Mouse (Mus musculus) monocyte, adult 5-6 weeks (primary cell): ENCODE measurements around the gene Plekho2. TPM values are rescaled to one million over a fixed set of nuclear protein-coding genes. Genes with fewer than 3 reads are reported as not detected.
A peak's percentile ranks its signal among the peaks of the same experiment; 100 is the strongest.

Source experiments
- ATAC-seq: fragments of 153-309, 156-312 bp; replicated peaks from 2 replicates; pipeline ENCODE4 v1.8.0; 2017; ENCODE audit warnings: mild to moderate bottlenecking; ENCODE audit not compliant: low TSS enrichment, insufficient number of reproducible peaks, severe bottlenecking, poor library complexity, low FRiP score
- total RNA-seq: library from RNA; stranded (forward); fragments of 200-1000, 200-491, 200-594 nt; gene quantifications from 3 replicates; pipeline ENCODE4 v1.2.3, GENCODE M21; 2017

Gene Plekho2
- total RNA-seq = 103 to 136 TPM (median 112 TPM) in 3 replicates

DNA sequence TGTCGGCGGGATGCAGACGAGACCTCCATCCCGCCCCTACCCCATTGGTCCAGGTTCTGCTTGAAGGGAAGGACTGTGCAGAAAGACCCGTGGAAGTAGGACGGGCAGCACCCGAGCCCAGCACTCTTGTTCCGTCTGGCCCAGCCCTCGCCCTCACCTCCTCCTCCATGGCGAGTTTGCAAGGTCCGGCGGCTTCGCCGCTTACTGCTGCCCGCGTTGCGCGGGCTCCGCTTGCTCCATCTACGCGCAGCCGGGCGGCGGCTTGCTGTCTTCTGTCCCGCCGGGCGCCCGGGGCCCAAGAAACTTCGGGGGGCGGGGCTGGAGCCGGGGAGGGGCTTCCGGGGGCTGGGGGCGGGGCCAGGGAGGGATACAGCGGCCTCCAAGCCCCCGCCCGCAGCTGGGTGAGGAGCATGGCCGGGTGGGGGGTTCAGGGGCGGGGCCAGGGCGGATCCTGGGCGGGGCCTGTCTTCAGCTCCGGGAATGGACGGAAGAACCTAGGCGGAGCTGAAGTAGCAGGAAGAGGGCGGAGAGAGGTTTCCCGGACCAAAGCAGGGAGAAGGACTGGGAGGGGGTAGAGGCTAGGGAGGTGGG is at the start of gene Plekho2:
TSS of gene Plekho2 (minus strand) at position 260 of the 591 bp plus-strand sequence.
- ATAC-seq = peak; percentile 55

DNA sequence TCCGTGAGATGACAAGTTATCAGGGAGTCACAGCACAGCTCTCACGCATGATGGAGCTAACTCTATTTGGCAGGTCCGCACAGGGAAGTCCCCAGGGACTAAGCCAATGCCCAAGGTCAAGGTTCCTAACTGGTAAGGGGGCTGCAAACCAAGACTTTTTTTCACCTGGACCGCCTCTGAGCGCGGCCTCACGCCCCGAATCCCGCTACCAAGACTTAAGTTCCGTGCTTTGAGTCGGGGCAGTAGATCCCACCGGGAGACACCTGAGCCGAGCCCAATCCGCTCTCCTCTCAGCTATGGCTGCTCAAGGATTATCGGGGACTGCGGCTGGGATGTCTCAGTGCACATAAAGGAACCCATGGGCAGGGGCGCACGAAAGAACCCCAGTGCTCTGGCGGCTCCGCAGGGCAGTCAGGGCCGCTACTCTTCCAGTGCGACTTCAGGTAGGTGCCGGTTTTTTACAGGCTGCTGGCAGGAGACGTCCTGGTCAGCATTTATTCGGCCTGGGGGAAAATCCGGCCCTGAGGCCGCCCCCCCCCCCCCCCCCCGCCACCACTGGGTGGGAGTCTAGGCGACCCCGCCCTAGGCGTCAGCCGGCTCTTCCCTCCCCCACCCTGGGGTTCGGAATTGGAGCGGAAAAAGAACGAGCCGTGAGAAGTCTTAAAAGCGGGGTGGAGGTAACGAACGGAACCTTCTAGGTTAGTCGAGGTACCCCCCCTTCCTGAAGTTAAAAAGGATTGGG is 49.4 kb upstream of the Plekho2 start, which contains the start of gene Rbpms2:
TSS of gene Rbpms2 (plus strand) at position 624 of the 742 bp plus-strand sequence.
- 0 out of 2 replicates have a peak, but pooled peaks have one; percentile 17 for ATAC-seq

DNA sequence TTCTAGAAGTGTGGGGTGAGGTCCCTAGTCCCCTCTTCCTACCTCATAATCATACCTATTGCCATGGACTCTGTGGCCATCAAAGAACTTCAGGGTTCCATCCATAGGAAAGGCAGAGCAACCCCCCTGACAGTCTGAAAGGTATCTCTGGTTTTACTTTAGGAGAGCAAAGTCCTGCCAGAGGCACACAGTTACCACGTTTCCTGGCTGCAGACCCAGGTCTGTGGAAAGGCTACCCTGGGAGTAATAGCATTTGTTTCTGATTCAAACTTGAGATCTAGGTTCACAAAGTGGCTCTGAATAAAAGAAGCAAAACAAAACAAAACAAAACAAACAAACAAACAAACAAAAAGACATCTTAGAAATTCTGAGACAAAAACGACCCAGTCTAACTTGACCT is 44.4 kb upstream of the Plekho2 start:
- no peak for ATAC-seq

DNA sequence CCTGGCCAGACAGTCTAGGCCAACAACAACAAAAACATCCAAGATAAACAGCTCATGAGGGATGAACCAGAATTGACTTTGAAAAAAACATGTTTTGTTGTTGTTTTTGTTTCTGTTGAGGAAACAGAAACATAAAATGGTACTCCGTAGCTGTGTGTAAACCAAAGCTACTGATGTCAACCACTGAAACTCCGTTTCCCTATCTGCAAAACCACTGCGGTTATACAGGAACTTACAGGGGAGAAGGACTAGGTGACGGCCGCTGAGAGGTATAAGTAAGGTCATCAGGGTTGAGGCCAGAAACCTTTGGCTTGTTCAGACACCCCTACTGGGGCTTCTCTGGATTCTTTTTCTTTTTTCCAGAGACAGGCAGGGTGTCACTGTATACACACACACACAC is 43.0 kb upstream of the Plekho2 start:
- no peak for ATAC-seq

DNA sequence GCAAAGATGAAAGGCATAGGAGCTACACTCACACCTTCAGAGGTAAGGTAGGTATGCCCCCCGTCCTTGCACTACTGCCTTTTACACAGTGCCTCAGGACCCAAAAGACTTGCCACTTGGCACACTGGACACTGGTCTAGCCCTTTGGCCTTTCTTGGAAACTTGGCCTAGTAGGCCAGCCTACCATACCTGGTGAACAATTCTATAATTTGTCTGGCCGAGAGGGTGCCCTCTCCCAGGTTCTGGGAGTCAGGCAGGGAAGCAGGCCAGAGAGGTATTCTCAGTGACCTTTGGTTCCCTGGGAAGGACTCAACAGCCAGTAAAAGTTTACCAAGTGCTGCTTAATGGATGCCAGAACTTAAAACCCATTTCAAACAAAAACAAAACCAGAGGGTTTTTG is 41.8 kb upstream of the Plekho2 start:
- no peak for ATAC-seq

DNA sequence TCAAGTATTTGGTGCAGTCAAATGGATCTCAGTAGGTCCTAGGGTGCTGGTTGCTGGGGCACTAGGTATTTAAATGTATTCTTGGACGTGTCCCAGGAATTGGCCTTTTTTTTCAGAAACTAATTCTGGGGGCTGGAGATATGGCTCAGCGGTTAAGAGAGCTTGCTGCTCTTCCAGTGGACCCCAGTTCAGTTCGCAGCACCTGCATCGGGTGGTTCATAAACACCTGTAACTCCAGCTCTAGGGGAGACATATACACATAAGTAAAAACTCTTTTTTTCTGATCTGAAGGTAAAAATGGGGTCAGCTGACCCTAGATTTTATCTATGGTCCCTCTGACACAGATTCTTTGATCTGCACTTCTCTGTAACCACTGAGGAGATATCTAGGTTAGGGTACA is 41.4 kb upstream of the Plekho2 start:
- no peak for ATAC-seq

DNA sequence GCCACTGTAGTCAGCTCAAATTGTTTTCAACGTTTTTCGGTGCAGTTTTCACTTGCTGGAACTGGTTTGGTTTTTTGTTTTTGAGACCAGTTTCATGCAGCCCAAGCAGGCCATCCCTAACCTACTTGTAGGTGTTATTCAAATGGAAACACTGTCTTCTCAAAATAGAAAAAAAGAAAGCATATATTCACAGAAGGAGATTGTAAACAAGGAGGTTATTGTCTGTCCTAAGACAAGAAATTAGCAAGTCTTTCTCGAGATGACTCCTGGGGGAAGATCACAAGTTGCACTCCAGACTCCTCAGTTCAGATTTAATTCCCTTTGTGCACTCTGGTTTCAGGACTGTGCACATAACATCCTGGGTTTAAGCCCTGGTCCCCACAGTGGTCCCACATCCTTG is 39.5 kb upstream of the Plekho2 start:
- no peak for ATAC-seq

DNA sequence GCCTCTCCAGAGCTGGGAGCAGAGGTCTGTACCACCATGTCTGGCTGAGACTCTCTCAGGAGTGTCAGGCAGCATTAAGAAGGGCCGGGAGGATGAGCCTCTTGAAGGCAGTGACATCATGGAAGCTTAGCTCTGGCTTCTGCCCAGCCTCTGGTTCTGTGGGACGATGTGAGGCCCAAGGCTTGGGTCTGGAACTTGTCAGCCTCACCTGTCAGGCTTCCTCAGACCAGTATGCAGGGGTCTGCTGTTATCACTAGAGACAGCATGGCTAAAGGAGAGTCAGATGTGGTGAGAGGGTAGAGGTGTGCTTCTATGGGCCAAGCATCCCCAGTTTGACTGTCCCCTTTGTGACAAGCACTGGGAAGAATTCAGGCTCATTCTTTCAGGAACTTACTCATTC is 33.3 kb upstream of the Plekho2 start:
- no peak for ATAC-seq

DNA sequence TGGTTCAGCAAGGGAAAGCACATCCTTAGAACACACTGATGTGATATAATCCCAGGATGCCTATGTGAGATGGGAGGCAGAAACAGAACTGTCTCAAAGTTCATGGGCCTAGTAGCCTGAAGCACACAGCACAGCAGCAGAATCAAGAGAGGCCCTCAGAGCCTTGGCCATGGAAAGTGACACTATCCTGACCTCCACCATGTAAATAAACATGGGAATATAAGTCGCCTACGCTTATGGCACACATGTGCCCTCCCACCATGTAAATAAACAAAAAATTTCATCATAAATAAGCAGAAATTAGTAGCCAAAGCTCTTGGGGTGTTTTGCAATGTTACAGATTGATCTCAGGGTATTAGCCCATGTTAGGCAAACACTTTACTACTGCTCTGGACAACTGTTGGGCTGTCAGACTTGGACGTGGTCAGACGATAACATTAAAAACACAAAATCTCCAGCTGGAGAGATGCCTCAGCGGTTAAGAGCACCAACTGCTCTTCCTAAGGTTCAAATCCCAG is 32.2 kb upstream of the Plekho2 start:
- ATAC-seq = no peak

DNA sequence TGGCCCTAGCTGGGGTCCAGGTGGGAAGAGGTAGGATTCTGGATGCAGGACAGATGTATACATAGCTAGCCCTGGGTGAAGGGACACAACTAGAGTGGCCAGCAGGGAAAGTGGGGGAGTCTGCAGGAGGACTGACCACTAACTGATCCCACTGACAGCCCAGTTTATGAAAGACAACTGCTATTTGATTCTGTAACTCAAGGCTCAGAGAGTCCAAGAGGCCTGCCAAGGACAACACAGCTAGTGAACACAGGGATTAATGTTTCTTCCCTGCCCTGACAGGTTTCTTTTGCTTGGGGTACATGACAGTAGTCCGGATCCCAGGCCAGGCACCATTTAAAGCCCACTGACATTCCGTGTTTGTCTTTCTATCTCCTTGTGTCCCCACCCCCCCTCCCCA is 27.3 kb upstream of the Plekho2 start:
- ATAC-seq = no peak

DNA sequence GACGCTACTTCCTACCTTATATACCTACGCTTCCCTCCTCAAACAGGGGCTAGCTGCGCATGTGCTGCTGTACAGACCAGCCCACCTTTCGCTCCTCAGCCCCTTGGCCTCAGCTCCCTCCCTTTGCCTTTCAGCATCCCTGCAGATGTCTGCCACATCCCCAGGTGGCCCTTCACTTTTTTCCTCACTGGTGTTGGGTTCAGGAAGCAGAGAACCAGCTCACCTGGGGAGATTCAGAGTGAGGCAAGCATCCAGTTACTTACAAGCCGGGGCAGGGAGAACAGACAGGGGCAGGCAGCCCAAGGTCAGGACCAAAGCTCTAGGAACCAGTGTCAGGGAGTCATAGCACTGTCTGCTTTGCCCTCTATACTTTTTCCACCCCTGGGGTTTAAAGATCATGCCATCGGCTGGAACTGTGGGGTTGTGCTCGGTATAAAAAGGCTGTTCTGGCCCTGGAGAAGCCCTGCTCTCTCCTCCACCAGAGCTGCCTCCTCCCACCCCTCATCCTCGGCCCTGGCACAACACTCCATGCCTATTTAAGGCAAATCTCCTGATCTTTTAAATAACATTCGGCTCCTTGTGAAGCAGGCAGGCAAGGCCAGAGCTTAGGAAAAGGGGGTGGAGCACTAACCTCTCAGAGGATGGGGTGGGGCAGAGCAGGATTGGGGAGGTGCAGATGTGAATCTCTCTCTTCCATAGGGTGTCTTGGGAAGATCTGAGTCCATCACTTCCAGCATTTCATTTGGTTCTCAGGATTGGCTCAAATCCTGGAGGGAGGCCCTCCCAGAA is 26.7 kb upstream of the Plekho2 start:
- ATAC-seq = no peak

DNA sequence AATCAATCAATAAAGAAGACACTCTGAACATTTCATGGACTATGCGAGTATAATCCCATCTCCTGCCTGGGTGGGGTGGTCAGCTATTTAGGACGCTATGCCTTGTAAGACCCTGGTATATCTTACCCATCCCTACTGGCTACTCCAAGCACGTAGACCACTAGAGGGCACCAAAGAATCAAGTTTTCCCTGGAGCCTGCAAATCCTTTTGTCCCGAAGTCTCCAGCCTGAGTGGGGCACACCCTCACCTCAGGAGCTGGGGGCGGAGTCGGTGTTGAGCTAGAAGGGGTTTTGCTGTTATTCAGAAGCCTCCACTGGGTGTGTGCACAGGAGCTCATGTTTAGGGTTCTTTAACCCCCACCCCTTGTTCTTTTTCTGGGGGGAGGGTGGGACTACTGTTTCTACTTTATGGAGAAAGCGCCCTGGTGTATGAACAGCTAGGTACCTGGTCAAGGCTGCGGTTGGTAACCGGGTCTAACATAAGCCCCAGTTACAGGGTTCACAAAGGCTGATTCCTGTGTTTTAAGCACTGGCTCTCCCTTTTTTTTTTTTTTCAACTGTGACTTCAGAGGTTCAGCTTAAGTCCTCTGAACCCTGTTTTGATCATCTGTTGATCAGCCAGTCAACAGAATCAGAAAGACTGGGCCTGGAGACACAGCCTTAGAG is 25.8 kb upstream of the Plekho2 start:
- ATAC-seq = peak; percentile 43; the same call in 1 of the 2 replicates

DNA sequence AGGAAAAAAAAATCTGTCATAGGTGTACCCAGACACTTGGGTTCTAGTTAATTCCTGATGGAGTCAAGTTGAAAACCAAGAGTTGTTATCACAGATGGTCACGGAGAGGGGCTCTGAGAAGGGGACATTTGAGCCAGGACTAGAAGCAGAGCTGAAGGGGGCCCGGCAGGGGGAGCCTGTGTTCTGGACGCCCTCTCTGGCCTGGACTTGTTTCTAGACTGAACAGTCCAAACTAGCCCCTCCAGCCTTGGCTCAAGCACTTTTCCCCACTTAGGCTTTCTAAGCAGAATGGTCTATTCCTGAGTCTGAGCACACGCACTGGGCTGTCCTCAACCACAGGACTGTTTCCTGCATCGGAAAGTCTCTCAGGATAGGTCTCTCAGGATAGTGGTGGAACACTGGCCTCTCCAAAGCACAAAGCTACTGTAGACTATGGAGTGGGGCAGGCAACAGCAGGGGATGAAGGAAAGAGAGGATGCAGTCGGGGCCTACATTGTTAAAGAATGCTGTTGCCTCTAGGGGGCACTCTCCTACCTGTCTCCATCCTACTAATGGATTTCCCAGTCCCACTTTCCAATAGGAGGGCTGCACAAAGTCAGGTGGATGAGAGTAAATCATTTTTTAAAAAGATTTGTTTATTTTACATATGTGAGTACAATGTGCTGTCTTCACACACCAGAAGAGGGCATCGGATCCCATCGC is 23.7 kb upstream of the Plekho2 start:
- ATAC-seq = no peak

DNA sequence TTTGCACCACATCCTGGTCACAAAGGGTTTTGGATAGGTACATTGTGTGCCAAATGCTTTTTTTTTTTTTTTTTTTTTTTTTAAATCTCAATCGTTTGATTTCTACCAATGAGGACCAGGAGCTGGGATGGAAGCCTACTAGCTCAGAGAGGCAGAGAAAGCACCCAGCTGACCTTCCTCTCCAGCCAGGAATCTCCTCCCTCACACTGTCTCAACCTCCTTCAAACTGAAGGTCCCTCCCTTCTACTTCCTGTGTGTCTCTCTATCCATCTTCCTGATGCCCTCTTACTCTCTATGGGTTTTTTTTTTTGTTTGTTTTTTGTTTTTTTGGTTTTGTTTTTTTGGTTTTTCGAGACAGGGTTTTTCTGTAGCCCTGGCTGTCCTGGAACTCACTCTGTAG is 21.1 kb upstream of the Plekho2 start:
- no peak for ATAC-seq

DNA sequence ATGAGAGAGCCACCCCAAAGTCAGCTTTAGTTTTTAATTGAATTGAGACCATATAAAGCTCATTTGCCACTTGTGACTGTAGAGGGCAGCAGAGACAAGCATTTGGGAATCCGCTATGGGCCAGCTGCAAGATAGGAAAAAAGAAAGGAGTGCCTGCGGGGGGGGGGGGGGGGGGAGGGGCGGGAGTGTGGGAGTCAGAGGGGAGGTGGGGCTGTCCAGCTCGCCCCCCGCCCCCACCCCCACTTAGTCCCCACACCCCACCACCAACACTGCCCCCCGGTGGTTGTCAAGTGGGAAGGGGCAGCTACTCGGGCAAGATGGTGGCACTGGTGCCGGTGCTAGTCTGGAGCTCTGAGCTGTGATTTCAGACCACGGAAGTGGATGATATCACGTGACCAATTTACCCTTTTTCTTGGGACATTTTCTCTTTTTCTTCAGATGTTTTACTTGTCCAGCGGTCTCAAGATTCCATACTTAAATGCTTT is 19.0 kb upstream of the Plekho2 start:
- ATAC-seq = peak; percentile 70; the same call in 1 of the 2 replicates

DNA sequence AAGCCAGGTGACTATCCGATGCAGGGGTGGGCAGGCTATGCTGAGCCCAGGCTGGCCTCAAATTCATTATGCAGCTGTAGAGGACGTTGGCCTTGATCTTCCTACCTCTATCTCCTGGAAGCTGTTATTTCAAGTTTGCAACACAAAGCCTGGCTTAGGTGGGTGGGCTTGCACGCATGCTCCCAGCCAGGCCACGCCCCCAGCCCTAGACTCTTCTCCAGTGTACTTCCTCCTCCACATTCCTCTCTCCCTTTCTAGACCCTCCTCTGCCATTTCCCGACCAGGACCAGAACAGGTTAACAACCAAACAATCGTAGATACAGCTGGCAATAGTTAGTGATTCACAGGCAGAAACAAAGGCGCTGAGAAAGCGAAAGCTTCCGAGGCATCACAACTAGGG is 13.8 kb upstream of the Plekho2 start:
- ATAC-seq = no peak

DNA sequence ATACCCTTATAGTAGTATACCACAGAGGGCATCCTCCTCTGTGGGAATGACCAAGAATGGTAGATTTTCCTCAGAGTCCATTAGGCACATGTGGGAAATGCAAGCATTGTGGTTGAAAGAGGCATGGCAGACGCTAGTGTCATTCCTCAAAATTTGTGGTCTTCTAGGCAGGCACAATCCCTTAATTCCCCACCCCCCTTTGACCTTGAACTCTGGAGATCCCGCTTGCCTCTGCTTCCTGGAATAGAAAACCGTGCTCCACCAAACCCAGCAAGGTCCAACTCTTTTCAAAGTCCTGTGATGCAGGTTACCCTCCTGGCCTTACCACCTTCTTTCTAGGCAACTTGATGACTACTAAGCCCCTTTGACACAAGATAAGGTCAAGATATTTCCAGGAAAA is 12.9 kb upstream of the Plekho2 start:
- ATAC-seq = no peak

DNA sequence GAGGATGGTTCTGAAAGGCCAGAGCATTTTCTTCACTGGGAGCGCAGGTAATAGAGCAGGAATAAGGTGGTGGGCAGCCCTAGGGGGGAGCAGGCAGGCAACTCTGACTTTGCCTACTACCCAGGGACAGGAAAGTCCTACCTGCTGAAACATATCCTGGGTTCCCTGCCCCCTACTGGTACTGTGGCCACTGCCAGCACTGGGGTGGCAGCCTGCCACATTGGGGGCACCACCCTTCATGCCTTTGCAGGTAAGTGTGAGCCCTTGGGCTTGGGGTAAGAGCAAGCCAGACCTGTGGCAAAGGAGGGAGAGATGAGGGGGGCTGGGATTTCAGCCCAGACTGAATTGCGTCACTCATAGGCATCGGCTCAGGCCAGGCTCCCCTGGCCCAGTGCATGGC is 9.3 kb upstream of the Plekho2 start:
- ATAC-seq = no peak
